Mouse (Mus musculus) fibroblast of lung, adult 2 months (primary cell): Measurements from ENCODE around the gene Vipr2.

Experiments
- DNase-seq: peaks from one replicate; pipeline ENCODE4 v3.0.0-alpha.2; 2011; ENCODE audit warnings: low read depth

The Vipr2 gene

GRCm38 (mm10) chr12:116097166-116097565, 19.6 kb downstream of the Vipr2 start:
- DNase-seq, result no peak

- DNase-seq, result no peak
Observed at GRCm38 (mm10) chr12:116101945-116102344, 24.4 kb downstream of the Vipr2 start.

- no peak for DNase-seq
Observed at GRCm38 (mm10) chr12:116109451-116110353, 32.2 kb downstream of the Vipr2 start.

- DNase-seq, result no peak
Observed at GRCm38 (mm10) chr12:116111007-116111694, 33.6 kb downstream of the Vipr2 start.

GRCm38 (mm10) chr12:116115781-116116180, 38.3 kb downstream of the Vipr2 start:
- DNase-seq, result no peak

- no peak for DNase-seq
Observed at GRCm38 (mm10) chr12:116116455-116116854, 38.9 kb downstream of the Vipr2 start.

- no peak for DNase-seq
Observed at GRCm38 (mm10) chr12:116117352-116117929, 39.9 kb downstream of the Vipr2 start.

GRCm38 (mm10) chr12:116119001-116119400, 41.5 kb downstream of the Vipr2 start:
- no peak for DNase-seq

- DNase-seq, result no peak
Observed at GRCm38 (mm10) chr12:116123786-116124185, 46.3 kb downstream of the Vipr2 start.

- DNase-seq, result no peak
Observed at GRCm38 (mm10) chr12:116130936-116131335, 53.4 kb downstream of the Vipr2 start.

- DNase-seq, result no peak
Observed at GRCm38 (mm10) chr12:116132909-116133308, 55.4 kb downstream of the Vipr2 start.

GRCm38 (mm10) chr12:116135906-116136305, 58.4 kb downstream of the Vipr2 start:
- no peak for DNase-seq

- DNase-seq, result no peak
Observed at GRCm38 (mm10) chr12:116138322-116139205, 61.0 kb downstream of the Vipr2 start.

- DNase-seq, result no peak
Observed at GRCm38 (mm10) chr12:116140605-116141004, 63.1 kb downstream of the Vipr2 start.

- no peak for DNase-seq
Observed at GRCm38 (mm10) chr12:116141816-116142215, 64.3 kb downstream of the Vipr2 start.

GRCm38 (mm10) chr12:116142464-116142863, 64.9 kb downstream of the Vipr2 start:
- no peak for DNase-seq

- DNase-seq, result no peak
Observed at GRCm38 (mm10) chr12:116145246-116145645, 67.7 kb downstream of the Vipr2 start.

- no peak for DNase-seq
Observed at GRCm38 (mm10) chr12:116145686-116146085, 68.2 kb downstream of the Vipr2 start.

- no peak for DNase-seq
Observed at GRCm38 (mm10) chr12:116146996-116147634, 69.6 kb downstream of the Vipr2 start.

GRCm38 (mm10) chr12:116152866-116153428, 75.4 kb downstream of the Vipr2 start:
- no peak for DNase-seq
